Mouse (Mus musculus): ENCODE measurements at regions not wholly inside any gene's neighbourhood (a gene's known extent, or its start where the extent isn't known, plus 50 kb on each side); places are given as distances from the start of the nearest gene placed in this dataset.

DNA sequence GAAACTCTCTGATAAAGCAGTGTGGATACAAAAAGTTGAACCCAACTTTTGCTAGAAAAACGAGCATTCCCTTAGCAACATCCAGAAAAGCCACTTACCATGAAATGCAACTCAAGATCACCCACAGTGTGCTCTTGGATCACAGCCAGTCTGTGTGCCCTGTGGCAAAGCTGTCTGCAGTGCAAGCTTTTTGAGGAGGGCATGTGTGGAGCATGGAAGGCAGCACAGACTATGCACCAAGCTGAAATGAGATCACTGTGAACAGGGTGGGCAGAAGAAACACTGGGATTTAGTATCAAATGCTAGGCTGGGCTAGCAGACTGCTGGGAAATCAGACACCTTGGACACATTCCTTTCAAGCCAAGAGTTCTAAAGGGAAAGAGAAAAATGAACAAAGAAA lies 162.4 kb downstream of the Sim1 start:
- in situ Hi-C loops (cut with MboI; ENCODE audit: low sequenced_read_pairs), result no loop called here

DNA sequence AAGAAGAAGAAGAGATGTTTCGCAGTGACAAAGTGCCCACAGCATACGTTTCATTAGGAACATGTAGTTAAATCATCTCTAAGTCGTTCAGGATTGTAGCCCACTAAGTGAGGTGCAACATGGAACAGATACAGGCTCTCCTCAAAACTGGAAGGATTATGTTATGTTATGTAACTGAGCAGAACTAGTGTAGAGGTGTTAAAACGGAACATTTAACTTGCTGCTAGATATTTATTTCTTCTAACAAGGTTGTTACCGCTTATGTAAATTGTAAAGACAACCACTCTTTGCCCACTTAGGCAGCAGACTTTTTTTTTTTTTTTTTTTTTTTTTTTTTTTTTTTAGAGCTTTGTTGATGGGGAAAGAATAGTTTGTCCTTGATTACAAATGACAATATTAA lies 163.8 kb downstream of the Sim1 start:
- in situ Hi-C loops (cut with MboI; ENCODE audit: low sequenced_read_pairs), result no loop called here

DNA sequence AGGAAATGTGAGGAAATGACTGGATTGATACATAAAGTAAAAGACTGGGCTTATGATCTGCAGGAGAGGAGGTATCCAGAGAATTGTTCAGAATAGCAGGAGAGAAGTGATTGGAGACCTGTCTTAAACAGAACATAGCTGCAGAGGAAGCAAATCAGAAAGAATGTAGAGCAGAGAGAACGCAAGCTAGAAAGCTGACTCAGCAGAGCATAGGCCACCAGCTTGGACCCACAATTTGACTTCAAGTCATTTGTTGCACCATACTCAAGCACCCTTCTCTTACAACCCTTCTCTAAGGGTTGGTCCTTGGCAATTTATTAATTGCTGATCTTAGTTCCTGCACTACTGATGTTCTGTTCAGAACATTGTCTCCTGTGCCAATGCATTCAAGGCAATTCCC lies 207.0 kb downstream of the Sim1 start:
- in situ Hi-C loops (cut with MboI; ENCODE audit: low sequenced_read_pairs), result no loop called here

DNA sequence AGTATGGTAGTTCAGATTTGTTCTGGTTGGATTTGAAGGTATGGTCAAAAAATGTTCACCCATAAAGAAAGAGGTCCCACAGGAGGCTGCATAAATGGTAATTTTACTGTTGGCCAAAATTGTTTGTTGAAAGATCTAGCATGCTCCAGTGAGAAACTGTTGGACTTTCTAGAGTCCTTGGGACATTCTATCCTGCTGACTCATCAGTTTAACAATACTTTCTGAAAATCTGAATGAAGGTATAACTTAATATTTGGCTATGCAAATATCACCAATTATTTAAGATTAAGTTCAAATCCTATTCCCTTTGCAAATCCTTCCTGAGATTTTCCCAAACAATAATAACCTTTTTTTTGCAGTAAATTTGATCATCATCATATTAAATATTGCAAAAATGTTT lies 257.3 kb downstream of the Sim1 start:
- in situ Hi-C loops (cut with MboI; ENCODE audit: low sequenced_read_pairs), result no loop called here

DNA sequence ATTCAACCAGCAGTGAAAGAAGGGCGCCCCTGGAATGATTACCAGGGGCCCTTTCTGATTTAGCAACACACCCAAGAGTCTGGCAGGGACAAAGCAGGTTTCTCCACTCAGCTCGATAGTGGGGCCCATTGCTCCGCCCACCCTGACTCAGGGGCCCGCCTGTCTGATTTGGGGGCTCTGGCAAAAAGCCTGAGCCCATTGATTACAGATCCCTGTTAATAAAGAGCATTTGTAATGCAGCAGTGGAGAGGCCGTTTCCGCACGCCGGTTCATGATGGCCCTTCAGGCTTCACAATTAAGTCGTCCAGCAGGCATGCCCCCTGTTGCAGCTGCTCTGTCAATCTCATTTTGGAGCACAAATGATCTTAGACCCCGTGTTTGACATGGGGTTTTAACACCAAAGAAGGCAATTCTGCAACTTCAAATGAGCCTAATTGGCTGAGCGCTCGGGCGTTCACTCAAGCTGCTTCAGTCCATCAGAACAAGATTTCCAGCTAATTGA lies 259.0 kb downstream of the Sim1 start:
- in situ Hi-C loops (cut with MboI; ENCODE audit: low sequenced_read_pairs), result no loop called here

DNA sequence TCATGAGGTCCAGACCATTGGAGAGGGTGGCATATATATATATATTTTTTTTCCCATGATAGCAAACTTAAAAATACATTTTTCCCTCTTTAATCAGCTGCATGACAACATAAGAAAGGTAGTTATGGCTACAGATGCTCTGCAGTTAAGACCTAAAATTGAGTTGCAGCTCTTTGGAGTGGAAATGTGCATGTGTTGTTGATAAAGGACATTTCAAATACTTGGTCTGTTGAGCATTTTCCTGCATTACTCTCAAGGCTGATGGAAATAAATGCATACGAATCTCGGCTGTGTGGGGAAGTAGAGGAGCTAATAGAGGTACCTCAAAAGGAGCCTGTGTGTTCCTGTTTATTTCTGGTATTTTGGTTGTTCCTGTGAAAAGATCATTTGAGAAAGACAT lies 259.5 kb downstream of the Sim1 start:
- in situ Hi-C loops (cut with MboI; ENCODE audit: low sequenced_read_pairs), result no loop called here

DNA sequence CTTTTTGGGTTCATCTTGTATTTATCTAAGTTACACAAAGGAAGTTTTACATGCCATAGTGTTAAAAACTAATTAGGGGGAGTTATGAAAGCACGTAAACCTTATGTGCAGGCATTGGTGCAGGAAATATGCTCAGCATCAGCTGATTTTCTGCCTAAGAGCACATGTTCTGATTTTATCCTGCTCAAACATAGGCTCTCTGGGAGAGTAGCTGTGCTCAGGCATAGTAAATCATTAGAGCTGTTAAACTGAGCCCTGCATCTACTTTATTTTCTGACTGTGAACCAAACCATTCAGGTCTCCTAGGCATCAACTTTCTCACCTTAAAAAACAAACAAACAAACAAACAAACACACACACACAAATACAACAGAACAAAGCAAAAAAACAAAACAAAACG lies 260.2 kb downstream of the Sim1 start:
- in situ Hi-C loops (cut with MboI; ENCODE audit: low sequenced_read_pairs), result no loop called here

DNA sequence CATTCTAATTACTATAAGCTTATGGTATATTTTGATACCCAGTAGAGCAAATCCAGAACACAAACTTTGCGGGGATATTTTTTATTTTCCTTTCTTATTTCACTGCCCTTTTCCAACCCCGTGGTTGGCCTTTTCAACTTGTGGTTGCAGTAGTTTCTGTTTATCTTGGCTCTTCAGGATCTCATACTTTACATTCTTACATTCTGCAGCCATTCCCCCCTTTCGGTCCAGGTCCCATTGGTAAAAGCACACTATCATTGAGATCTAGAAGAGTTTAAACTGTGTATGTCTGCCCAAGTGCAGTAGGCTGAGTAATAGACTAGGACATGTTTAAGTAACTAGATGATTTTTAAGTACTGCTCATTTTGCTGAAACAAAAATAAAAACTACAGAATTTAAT lies 279.1 kb downstream of the Sim1 start:
- in situ Hi-C loops (cut with MboI; ENCODE audit: low sequenced_read_pairs), result no loop called here

DNA sequence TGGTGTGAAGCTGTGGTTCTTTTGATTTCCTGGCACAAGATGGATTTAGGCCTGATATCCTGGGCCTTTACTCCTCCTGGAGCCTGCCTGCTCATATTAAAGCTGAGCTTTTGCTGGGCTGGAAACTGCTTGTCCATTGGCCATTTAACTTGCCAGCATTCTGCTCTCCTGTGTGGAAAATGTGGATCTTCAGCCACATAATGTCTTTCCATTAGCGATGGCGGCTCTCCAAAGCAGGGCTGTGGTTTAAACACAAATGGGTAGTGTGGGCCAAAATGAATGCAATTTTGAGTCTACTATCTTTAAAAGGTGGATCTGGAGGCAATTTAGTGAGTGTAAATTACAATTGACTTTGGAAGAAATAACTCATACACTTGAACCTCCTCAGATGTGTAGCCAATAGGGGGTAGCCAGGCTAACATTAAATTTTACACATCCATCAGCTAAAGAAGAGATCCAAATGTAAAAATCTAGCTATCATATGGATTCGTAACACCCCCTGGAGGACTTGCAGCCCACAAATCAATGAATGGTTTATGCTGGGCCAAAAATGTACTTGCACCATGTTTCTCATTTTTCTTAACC lies 281.5 kb downstream of the Sim1 start:
- in situ Hi-C loops (cut with MboI; ENCODE audit: low sequenced_read_pairs), result no loop called here

DNA sequence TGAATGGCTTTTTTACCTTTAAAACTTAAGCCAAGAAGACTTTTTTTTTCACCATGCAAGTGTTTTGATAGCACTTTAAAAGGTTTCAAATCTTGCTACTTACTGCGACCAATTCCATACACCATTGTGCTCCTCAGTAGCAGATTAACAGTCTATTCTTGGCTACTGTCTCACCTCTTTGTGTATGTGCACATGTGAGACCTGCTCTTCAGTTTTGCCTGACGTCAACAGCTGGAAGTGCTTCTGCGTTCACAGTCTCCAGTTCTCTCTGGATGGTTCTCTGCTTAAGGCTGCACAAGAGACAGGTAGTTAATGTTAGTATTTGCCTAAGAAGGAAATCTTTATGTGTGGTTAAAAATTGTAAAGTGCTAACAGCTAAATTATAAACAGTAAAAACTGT lies 282.1 kb downstream of the Sim1 start:
- in situ Hi-C loops (cut with MboI; ENCODE audit: low sequenced_read_pairs), result no loop called here

DNA sequence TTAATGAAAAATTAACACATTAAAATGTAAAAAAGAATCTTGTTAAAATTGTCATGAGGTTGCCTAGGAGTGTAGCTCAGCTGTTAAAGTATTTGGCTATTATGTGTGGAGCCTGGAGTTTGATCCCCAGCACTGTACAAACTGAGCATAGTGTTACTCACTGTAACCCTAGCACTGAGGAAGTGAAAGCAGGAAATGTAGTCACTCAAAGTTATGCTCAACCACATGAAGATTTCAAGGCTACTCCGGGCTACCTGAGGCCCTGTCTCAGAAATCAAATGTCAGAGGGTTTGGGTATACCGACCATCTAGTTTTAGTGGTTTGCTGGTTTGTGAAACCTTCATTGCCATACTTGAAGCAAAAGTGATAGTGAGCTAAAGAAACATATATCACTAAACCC lies 287.2 kb downstream of the Sim1 start:
- in situ Hi-C loops (cut with MboI; ENCODE audit: low sequenced_read_pairs), result no loop called here

DNA sequence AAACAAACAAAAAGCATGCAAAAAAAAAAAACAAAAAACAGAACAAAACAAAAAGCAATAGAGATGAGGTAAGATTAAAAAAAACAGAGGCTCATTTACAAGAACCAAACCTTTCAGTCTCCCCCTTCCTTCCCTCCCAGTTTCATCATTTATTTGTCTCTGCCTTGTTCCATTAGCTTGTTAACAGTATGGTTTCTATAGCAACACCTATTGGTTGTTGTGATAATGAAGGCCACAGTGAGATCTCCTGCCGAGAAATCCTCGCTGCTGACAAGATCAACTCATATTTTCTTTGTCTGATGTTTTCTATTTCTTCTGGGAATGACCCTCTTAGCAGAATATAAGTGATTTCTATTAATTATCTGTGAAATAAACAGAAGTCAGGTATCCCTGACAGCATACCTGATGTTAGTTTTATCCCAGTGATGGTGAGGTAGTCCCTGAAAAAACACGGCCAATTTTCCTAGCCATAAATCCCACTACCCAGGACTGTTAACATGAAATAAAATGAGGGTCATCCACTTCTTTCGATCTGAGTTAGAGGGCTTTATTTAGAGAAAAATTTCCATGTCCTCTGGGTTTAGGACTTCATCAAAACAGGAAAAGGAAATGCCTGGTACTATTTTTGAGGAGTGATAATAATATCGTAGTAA lies 288.9 kb upstream of the Gm49339 start:
- in situ Hi-C loops (cut with MboI; ENCODE audit: low sequenced_read_pairs), result no loop called here

DNA sequence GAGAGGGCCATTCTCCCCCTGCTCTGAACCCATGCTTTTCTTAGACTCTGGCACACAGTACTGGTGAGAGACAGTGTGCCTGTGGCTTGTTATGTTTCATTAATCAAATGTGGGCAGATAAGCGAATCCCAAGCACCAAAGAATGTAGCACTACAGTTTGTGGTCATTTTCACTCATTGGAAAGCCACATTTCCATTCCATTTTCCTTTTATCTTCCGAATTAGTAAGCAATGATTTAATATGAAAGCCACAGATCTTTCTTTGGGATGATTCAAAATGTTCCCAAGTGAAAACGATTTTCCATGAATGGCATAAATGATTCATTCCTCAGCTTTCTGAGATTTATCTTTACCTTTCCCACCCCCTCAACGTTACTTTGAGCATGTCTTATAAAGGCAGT lies 260.9 kb upstream of the Gm49339 start:
- in situ Hi-C loops (cut with MboI; ENCODE audit: low sequenced_read_pairs), result no loop called here

DNA sequence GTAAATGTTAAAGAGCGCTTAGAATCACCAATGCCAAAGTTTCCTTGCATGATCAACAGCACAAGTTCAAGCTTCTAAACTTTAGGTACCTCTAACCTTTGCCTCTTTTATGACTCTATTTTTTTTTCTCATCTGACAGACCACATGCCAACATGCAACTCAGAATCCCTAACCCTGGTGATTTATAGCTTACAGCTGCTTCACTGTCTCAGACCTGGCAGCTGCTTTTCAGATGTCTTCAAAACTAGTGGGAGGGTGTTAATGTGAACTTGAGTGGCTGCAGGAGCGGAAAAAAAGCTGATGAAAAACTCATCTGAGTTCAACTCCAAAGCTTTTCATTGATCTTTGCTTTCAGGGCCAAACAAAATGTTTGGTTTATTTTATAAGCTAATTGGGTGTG lies 246.8 kb upstream of the Gm49339 start:
- in situ Hi-C loops (cut with MboI; ENCODE audit: low sequenced_read_pairs), result no loop called here

DNA sequence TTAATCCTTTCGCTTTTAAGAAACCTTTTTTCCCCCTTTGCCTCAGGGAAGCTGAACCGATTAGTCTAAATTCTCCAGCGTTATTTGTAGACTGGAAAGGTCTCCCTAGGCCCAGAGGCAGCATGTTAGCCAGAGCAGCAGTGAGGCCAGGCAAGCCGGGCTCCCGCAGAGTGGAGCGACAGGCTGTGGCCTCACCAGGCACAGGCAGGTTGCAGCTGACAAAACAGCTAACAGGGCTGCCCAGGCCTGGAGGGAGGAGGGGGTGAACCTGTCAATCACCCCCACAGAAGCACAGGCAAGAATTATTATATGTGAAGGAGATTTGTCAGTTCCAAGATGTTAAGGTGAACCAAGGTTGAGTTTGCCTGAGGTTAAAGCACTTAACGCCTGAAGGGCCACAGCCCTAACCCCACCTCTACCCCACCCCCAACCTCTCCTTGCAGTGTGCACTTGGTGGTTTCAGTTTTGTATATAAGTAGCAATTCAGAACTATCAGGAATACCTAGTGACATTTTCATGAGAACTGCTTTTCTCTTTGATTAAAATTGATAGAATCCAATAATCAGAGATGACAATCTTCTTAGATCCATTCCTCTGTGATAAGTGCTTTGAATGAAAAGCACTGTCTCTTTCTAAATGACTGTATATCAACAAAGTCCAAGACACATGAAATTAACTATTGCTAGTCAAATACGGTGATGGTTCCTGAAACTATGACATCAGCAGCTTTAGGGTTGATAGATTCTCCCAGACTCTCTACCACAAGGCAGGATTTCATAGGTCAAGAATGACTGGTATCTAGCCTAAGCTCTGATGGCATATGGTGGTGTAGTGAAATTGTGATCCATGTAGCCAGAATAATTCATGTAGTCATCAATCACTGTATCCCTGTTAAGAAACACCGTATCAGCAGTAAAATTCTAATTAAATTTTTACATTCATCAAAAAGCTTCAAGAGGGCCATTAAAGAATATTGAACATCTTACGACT lies 244.5 kb upstream of the Gm49339 start:
- in situ Hi-C loops (cut with MboI; ENCODE audit: low sequenced_read_pairs), result no loop called here

DNA sequence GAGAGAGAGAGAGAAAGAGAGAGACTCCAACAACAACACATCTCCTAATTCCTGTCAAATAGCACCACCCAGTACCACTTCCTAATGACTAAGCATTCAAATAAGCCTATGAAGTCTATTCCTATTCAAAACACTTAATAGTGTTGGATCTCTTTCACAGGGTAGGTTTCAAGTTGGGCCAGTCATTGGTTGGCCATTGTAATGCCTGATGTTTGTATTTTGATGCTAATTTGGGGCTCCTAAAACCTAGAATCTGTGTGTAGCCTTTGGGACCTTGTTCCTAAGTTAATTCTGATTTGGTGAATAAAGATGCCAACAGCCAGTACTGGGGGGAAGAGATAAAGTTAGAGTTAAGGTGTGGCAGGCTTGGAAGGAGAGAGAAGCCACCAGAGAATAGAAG lies 242.3 kb upstream of the Gm49339 start:
- in situ Hi-C loops (cut with MboI; ENCODE audit: low sequenced_read_pairs), result no loop called here

DNA sequence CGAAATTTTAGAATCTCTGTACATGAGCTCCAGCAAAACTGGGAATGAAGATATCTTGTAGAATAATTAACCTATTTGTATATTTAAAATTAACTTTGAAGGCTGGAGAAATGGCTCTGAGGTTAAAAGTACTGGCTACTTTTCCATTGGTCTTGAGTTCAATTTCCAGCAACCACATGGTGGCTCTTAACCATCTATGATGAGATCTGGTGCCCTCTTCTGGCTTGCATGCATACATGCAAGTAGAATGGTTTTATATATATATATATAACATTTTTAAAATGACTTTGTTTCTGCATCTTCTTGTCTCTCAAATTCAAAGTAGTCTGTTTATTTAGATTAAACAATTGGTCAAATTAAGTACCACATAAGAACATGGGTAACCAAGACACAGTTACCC lies 227.0 kb upstream of the Gm49339 start:
- in situ Hi-C loops (cut with MboI; ENCODE audit: low sequenced_read_pairs), result no loop called here

DNA sequence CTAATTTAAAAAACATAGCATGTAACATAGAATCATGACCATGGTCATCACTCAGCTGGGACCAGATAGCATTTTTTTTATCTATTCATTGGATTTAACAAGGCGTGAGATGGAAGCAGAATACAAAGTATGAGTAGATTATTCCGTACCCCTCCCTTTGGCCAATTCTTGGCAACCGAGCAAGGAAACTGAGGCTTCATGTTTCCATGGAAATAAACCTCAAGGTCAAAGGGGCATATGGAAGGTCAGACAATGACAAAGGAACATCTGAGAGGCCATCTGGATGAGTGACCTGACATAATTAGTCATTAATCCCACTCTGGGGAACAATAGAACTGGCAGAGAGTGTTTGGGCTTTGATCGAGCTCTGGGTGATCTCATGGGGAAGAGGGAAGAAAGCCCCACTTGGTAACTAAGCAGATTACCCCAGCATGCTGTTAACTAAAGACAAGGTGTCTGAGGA lies 222.8 kb upstream of the Gm49339 start:
- in situ Hi-C loops (cut with MboI; ENCODE audit: low sequenced_read_pairs), result no loop called here

DNA sequence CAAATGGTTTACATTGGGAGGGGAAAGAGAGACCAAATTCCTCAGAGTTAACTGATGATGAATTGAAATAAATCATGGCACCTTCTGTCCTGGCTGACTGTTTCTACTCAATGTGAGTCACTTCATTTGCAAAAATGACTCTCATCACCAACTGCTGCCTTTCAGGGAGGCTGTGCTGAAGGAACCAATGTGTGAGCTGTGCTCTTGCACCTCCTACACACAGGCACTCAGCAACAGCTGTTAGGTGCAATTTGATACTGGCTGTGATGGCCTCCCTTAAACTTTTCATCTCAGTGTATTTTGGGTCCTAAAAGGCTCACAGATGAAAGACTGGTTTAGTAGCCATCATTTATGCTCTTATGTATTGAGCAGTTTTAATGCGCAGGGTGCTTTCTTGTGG lies 209.0 kb upstream of the Gm49339 start:
- in situ Hi-C loops (cut with MboI; ENCODE audit: low sequenced_read_pairs), result no loop called here

DNA sequence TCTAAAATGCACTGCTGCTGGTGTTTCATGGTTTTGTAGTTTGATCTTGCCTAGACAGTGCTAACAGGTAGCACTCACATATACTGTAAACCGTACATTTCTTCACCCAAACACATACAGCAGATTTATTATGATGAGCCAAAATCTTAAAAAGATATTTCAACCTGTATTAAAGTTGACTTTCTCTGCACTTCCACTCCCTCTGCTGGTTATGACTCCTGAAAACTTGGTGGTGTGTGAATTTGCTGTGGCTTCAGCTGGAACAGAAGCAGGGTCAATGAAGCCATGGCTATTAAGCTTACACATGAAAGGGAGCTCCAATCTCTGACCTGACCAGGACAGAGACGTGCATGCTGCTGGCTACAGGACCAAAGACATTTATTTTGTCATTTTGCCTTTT lies 202.2 kb upstream of the Gm49339 start:
- in situ Hi-C loops (cut with MboI; ENCODE audit: low sequenced_read_pairs), result no loop called here

DNA sequence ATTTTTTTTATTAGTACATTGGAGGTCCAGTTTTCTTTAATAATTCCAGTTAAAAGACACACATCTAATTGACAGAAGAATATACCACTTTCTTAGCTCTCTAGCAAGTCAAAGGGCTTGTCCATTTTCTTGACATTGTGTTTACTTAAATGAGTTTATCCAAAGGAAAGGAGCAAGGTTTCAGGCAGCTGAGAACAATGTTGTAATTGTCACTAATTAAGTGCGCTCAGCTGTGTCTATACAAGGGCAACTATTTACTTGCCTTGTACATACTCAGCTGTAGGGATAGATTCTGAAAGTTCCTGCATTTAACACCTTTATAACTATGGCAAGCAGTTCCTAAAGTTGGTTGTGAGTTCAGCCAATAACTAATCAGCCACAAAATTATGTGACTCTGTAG lies 198.0 kb upstream of the Gm49339 start:
- in situ Hi-C loops (cut with MboI; ENCODE audit: low sequenced_read_pairs), result no loop called here

DNA sequence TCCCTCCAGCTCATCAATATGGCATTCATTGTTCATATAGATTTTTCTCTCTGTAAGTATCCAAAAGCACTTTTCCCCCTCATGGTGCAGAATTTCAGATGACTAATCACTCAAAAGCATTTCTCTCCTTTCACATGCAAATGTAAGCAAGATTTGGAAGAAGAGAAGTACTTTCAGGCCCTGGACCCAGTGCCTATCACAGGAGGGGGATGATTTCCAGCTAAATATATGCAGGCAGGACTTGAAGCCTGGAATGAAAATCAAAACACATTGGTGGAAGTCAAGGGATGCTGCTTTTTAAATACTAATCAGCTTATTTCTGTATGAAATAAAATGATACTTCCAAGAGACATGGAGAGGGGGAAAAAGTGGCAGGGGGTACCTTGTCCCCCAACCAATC lies 195.9 kb upstream of the Gm49339 start:
- in situ Hi-C loops (cut with MboI; ENCODE audit: low sequenced_read_pairs), result no loop called here

All from CH12F3 (cell line).